Mouse (Mus musculus) v-Abl transformed pro-B cells (cell line): Measurements from ENCODE around the gene Tmem163.

ENCODE experiments used
- in situ Hi-C, 2 experiments: fragments of 400-800 bp; cut with MboI; formaldehyde crosslinking; loops; one replicate each; pipeline ENCODE4 v1.15.1; 2025; ENCODE audit not compliant: unreplicated experiment in 2 of 2

Tmem163 gene

GRCm38 (mm10) chr1:127661118-127662012, 18.0 kb downstream of the Tmem163 start:
- in situ Hi-C loops = loop anchor here in 1 of 2 experiments (25.0 kb wide), 1 partner anchor 349 kb away; no protein-coding TSS in a partner anchor

- in situ Hi-C loops = loop anchor here in 1 of 2 experiments (25.0 kb wide), 1 partner anchor 339 kb away; no protein-coding TSS in a partner anchor
Observed at GRCm38 (mm10) chr1:127651564-127651963, 27.8 kb downstream of the Tmem163 start.

GRCm38 (mm10) chr1:127642976-127643769, 36.2 kb downstream of the Tmem163 start:
- in situ Hi-C loops = no loop called here

- in situ Hi-C loops = no loop called here
Observed at GRCm38 (mm10) chr1:127637917-127638316, 41.4 kb downstream of the Tmem163 start.

GRCm38 (mm10) chr1:127627151-127627550, 52.2 kb downstream of the Tmem163 start:
- in situ Hi-C loops = loop anchor here in 1 of 2 experiments (10.0 kb wide), 1 partner anchor 48 kb away; the partner anchor contains the start of gene Tmem163

GRCm38 (mm10) chr1:127625577-127626362, 53.6 kb downstream of the Tmem163 start:
- in situ Hi-C loops = loop anchor here in 1 of 2 experiments (10.0 kb wide), 1 partner anchor 49 kb away; the partner anchor contains the start of gene Tmem163

GRCm38 (mm10) chr1:127622349-127622748, 57.0 kb downstream of the Tmem163 start:
- in situ Hi-C loops = loop anchor here in 1 of 2 experiments (10.0 kb wide), 1 partner anchor 52 kb away; the partner anchor contains the start of gene Tmem163

GRCm38 (mm10) chr1:127619036-127619435, 60.3 kb downstream of the Tmem163 start:
- in situ Hi-C loops = no loop called here

GRCm38 (mm10) chr1:127610378-127610777, 69.0 kb downstream of the Tmem163 start:
- in situ Hi-C loops = no loop called here

- in situ Hi-C loops = no loop called here
Observed at GRCm38 (mm10) chr1:127609814-127610213, 69.5 kb downstream of the Tmem163 start.

- in situ Hi-C loops = no loop called here
Observed at GRCm38 (mm10) chr1:127608326-127608725, 71.0 kb downstream of the Tmem163 start.

GRCm38 (mm10) chr1:127603697-127604631, 75.4 kb downstream of the Tmem163 start:
- in situ Hi-C loops = no loop called here

- in situ Hi-C loops = no loop called here
Observed at GRCm38 (mm10) chr1:127596143-127596542, 83.2 kb downstream of the Tmem163 start.

- in situ Hi-C loops = no loop called here
Observed at GRCm38 (mm10) chr1:127595735-127596134, 83.6 kb downstream of the Tmem163 start.

- in situ Hi-C loops = no loop called here
Observed at GRCm38 (mm10) chr1:127589542-127589941, 89.8 kb downstream of the Tmem163 start.

- in situ Hi-C loops = no loop called here
Observed at GRCm38 (mm10) chr1:127587071-127587470, 92.3 kb downstream of the Tmem163 start.

GRCm38 (mm10) chr1:127586156-127586555, 93.2 kb downstream of the Tmem163 start:
- in situ Hi-C loops = no loop called here

GRCm38 (mm10) chr1:127577981-127578380, 101.4 kb downstream of the Tmem163 start:
- in situ Hi-C loops = no loop called here

- in situ Hi-C loops = no loop called here
Observed at GRCm38 (mm10) chr1:127577083-127577482, 102.3 kb downstream of the Tmem163 start.
